22 mouse cellular contexts compared by ENCODE assay signal in genomic region chr1:92006666-92007065, GRCm38 (mm10).
DNase-seq lines count a peak whose midpoint lies in the region; ATAC-seq and TF ChIP-seq lines count a peak whose summit lies in the region.
"Had no signal": no experiment of that assay in that cellular context is flagged by ENCODE, and none has a peak within 500 bp of the region (broad histone marks: within the 10 kb centered on the region; RNA-seq: fewer than 3 reads in every experiment).

No protein-coding gene starts in this region.

- no peaks in the 10 kb centered on the region for H3K27me3 ChIP-seq in forebrain, postnatal 0 days (ENCODE audit: insufficient read depth, low read length)
- H3K27me3 ChIP-seq in forebrain, embryonic 13.5 days, result no peaks in the 10 kb centered on the region
- H3K27me3 ChIP-seq in testis, adult 2 months (ENCODE audit: control insufficient read depth, insufficient read depth, low read length), result no peaks in the 10 kb centered on the region
- H3K27me3 ChIP-seq in splenic B cell, adult 2 months (ENCODE audit: control insufficient read depth, insufficient read depth, low read length, poor library complexity, severe bottlenecking), result no peaks in the 10 kb centered on the region
- no peaks in the 10 kb centered on the region for H3K27me3 ChIP-seq in cerebellum, adult 2 months (ENCODE audit: control insufficient read depth, insufficient read depth, low read length)
- H3K27me3 ChIP-seq: midbrain, embryonic 12.5 days; neural tube, embryonic 15.5 days had no signal

- H3K4me2 ChIP-seq in forebrain, postnatal 0 days (ENCODE audit: low read depth), result no peak overlapping the region
- H3K4me2 ChIP-seq in forebrain, embryonic 13.5 days, result no peak overlapping the region
- H3K4me2 ChIP-seq: heart, embryonic 11.5 days; hindbrain, embryonic 14.5 days; midbrain, embryonic 12.5 days; neural tube, embryonic 15.5 days had no signal

- no peaks in the 10 kb centered on the region for H3K9me3 ChIP-seq in forebrain, postnatal 0 days (ENCODE audit: low read length)
- no peaks in the 10 kb centered on the region for H3K9me3 ChIP-seq in forebrain, embryonic 13.5 days (replicated peaks)
- H3K9me3 ChIP-seq: G1E; midbrain, embryonic 12.5 days; neural tube, embryonic 15.5 days had no signal

- no peaks in the 10 kb centered on the region; the same call in 1 of the 2 replicates for H3K36me3 ChIP-seq in forebrain, postnatal 0 days (ENCODE audit: insufficient read depth)
- H3K36me3 ChIP-seq in forebrain, embryonic 13.5 days (ENCODE audit: poor library complexity, severe bottlenecking), result peaks cover 8% of the 10 kb centered on the region
- no peaks in the 10 kb centered on the region for H3K36me3 ChIP-seq in testis, adult 2 months (ENCODE audit: control insufficient read depth, insufficient read depth, low read length)
- no peaks in the 10 kb centered on the region; the same call in 1 of the 2 replicates for H3K36me3 ChIP-seq in splenic B cell, adult 2 months (ENCODE audit: control insufficient read depth, insufficient read depth, low read length, poor library complexity, severe bottlenecking)

- TF ChIP-seq CTCF in forebrain, postnatal 0 days (IDR thresholded peaks at IDR 0.05; ENCODE audit: low read depth), result peak; percentile 10; the same call in 1 of the 2 replicates
- TF ChIP-seq CTCF in testis, adult 2 months (IDR thresholded peaks at IDR 0.05; ENCODE audit: control insufficient read depth, insufficient read depth, insufficient replicate concordance, low read depth, low read length), result no peak
- no peak for TF ChIP-seq CTCF in cerebellum, adult 2 months (IDR thresholded peaks at IDR 0.05; ENCODE audit: borderline replicate concordance, insufficient read depth, low read depth, low read length)

- no peak for TF ChIP-seq POLR2A in testis, adult 2 months (IDR thresholded peaks at IDR 0.05; ENCODE audit: control insufficient read depth, low read depth, low read length)
- TF ChIP-seq POLR2A in cerebellum, adult 2 months (IDR thresholded peaks at IDR 0.05; ENCODE audit: borderline replicate concordance, insufficient read depth, low read length), result no peak

- no peak for ATAC-seq in forebrain, postnatal 0 days
- ATAC-seq in forebrain, embryonic 13.5 days, result no peak

- H3K27ac ChIP-seq in forebrain, postnatal 0 days (ENCODE audit: low read depth, low read length), result no peak overlapping the region
- no peak overlapping the region for H3K27ac ChIP-seq in forebrain, embryonic 13.5 days
- H3K27ac ChIP-seq in testis, adult 2 months (ENCODE audit: control insufficient read depth, insufficient read depth, low read depth, low read length), result no peak overlapping the region
- no peak overlapping the region for H3K27ac ChIP-seq in cerebellum, adult 2 months (ENCODE audit: insufficient read depth, low read length)
- H3K27ac ChIP-seq: hindbrain, embryonic 14.5 days; macrophage; midbrain, embryonic 12.5 days; neural tube, embryonic 15.5 days had no signal

- H3K4me3 ChIP-seq in forebrain, postnatal 0 days (ENCODE audit: low read depth, low read length), result no peak overlapping the region
- no peak overlapping the region for H3K4me3 ChIP-seq in forebrain, embryonic 13.5 days
- peak overlapping the region; percentile 66 for H3K4me3 ChIP-seq in testis, adult 2 months (ENCODE audit: control insufficient read depth, low read depth, low read length)
- H3K4me3 ChIP-seq in cerebellum, adult 2 months (replicated peaks; ENCODE audit: insufficient read depth, low read depth, low read length), result no peak overlapping the region
- H3K4me3 ChIP-seq: midbrain, embryonic 12.5 days; neural tube, embryonic 15.5 days had no signal

- no peak overlapping the region for H3K9ac ChIP-seq in forebrain, postnatal 0 days
- no peak overlapping the region for H3K9ac ChIP-seq in forebrain, embryonic 13.5 days
- H3K9ac ChIP-seq: hindbrain, embryonic 14.5 days; midbrain, embryonic 12.5 days; neural tube, embryonic 15.5 days had no signal

- no peak for DNase-seq in forebrain, postnatal 0 days
- no peak for DNase-seq in testis, postnatal 10 days (ENCODE audit: low spot score)
- DNase-seq in T-cell, adult 2 months (ENCODE audit: low spot score), result peak; percentile 44
- peak; percentile 11 for DNase-seq in splenic B cell, adult 2 months (ENCODE audit: low read depth, low spot score)
- DNase-seq in cerebellum, adult 2 months, result no peak
- DNase-seq in right cerebral cortex, postnatal 4 days, result no peak
- DNase-seq: adrenal gland, postnatal 14 days; cerebellum, adult 9-10 months; gastrocnemius, postnatal 25 days; heart, postnatal 14 days; kidney, adult 2 months; kidney, postnatal 4 days; lung, adult 2 months; right cerebral cortex, postnatal 25 days had no signal

- H3K4me1 ChIP-seq in forebrain, postnatal 0 days (ENCODE audit: insufficient read depth), result no peaks in the 10 kb centered on the region
- no peaks in the 10 kb centered on the region for H3K4me1 ChIP-seq in forebrain, embryonic 13.5 days
- no peaks in the 10 kb centered on the region for H3K4me1 ChIP-seq in testis, adult 2 months (ENCODE audit: control insufficient read depth, insufficient read depth, low read length)
- peaks cover 8% of the 10 kb centered on the region for H3K4me1 ChIP-seq in cerebellum, adult 2 months (ENCODE audit: control insufficient read depth, insufficient read depth, low read length)
- H3K4me1 ChIP-seq: midbrain, embryonic 12.5 days had no signal

- WGBS in forebrain, postnatal 0 days, result 24% methylated on average over 1 of the region's 1 CpGs
- 14% methylated on average over 1 of the region's 1 CpGs for WGBS in forebrain, embryonic 13.5 days
- 86% methylated on average over 1 of the region's 1 CpGs for WGBS in cerebellum, adult 2 months

Comparison
In these comparisons a context has a peak if more than half of its experiments do, and no peak if none do; other contexts are left out.
1. DNase-seq: peak in T-cell, adult 2 months (single experiment) and splenic B cell, adult 2 months (single experiment); none in forebrain, postnatal 0 days (single experiment), testis, postnatal 10 days (single experiment), cerebellum, adult 2 months (0 of 2) and right cerebral cortex, postnatal 4 days (single experiment).